Mouse (Mus musculus) macrophage (primary cell): ENCODE measurements around the gene D930048N14Rik. TPM values are rescaled to one million over a fixed set of nuclear protein-coding genes. Genes with fewer than 3 reads are reported as not detected.
"Not testable (repeated sequence)": the region's sequence is repeated elsewhere in the genome, so short reads cannot be mapped to it uniquely, and the experiment has no call there.

ENCODE experiments used
- H3K27ac ChIP-seq: fragments of 350-480 bp; formaldehyde crosslinking; 2 replicates; pipeline ENCODE4 v1.9.0; 2021
- H3K36me3 ChIP-seq: fragments of 350-480 bp; formaldehyde crosslinking; 2 replicates; pipeline ENCODE4 v1.9.0; 2021; ENCODE audit errors: inconsistent target
- H3K4me3 ChIP-seq: fragments of 350-480 bp; formaldehyde crosslinking; 2 replicates; pipeline ENCODE4 v1.9.0; 2021; ENCODE audit errors: inconsistent target
- H3K79me2 ChIP-seq: fragments of 350-480 bp; formaldehyde crosslinking; 2 replicates; pipeline ENCODE4 v1.9.0; 2021; ENCODE audit errors: inconsistent target
- WGBS: methylation state at CpG from one replicate; pipeline ENCODE4 v1.1.7; 2026; ENCODE audit warnings: inconsistent platforms; ENCODE audit not compliant: missing documents; 5-methylcytosine and 5-hydroxymethylcytosine counted together
- polyA plus RNA-seq: library from polyadenylated mRNA; stranded (reverse); fragments of 250-400 nt; gene quantifications from 3 replicates; pipeline ENCODE4 v1.2.4, GENCODE M21; 2018; ENCODE audit warnings: inconsistent platforms

D930048N14Rik gene
- polyA plus RNA-seq, 1 experiment from 2014 or later: 2.0 TPM

GRCm38 (mm10) chr11:51619409-51620060 is 31.2 kb upstream of the D930048N14Rik start, which contains the start of gene Nhp2:
Gene Nhp2 (plus strand): TSS chr11:51619735.
- WGBS: under 1% methylated on average over 51 of the region's 51 CpGs
- H3K79me2 ChIP-seq: peaks cover 27% of the 10 kb centered on the region

GRCm38 (mm10) chr11:51620084-51620483 is 30.7 kb upstream of the D930048N14Rik start:
- Histone ChIP-seq H3K4me3 (peak overlapping the region; percentile 59), H3K36me3 (peaks cover 27% of the 10 kb centered on the region), H3K27ac (peak overlapping the region; percentile 7; the same call in 1 of the 2 replicates), H3K79me2 (peaks cover 27% of the 10 kb centered on the region)
- WGBS: 3% methylated on average over 11 of the region's 11 CpGs

More at GRCm38 (mm10) chr11:51619409-51620060, 31.2 kb upstream of the D930048N14Rik start, which contains the start of gene Nhp2:
- peak within 1 kb of the TSS; percentile 59 for H3K4me3 ChIP-seq
- peaks cover 21% of the 10 kb centered on the region for H3K36me3 ChIP-seq
- peak within 1 kb of the TSS; percentile 54 for H3K27ac ChIP-seq

- peaks cover 41% of the 10 kb centered on the region for H3K36me3 ChIP-seq
- 84% methylated on average over 2 of the region's 2 CpGs for WGBS
- H3K27ac ChIP-seq: no peak overlapping the region
- no peak overlapping the region for H3K4me3 ChIP-seq
- H3K79me2 ChIP-seq: peaks cover 27% of the 10 kb centered on the region
Observed at GRCm38 (mm10) chr11:51621776-51622175, 29.0 kb upstream of the D930048N14Rik start.

- peaks cover 27% of the 10 kb centered on the region for H3K79me2 ChIP-seq
- peaks cover 53% of the 10 kb centered on the region for H3K36me3 ChIP-seq
- no peak overlapping the region for H3K4me3 ChIP-seq
- WGBS: 89% methylated on average over 5 of the region's 7 CpGs
- H3K27ac ChIP-seq: no peak overlapping the region
Observed at GRCm38 (mm10) chr11:51622971-51623491, 27.7 kb upstream of the D930048N14Rik start.

- Histone ChIP-seq H3K79me2 (peaks cover 36% of the 10 kb centered on the region), H3K27ac (no peak overlapping the region), H3K4me3 (no peak overlapping the region), H3K36me3 (peaks cover 68% of the 10 kb centered on the region)
- WGBS: 89% methylated on average over 5 of the region's 5 CpGs
Observed at GRCm38 (mm10) chr11:51625187-51625820, 25.4 kb upstream of the D930048N14Rik start.

GRCm38 (mm10) chr11:51627425-51627824 is 23.3 kb upstream of the D930048N14Rik start:
- H3K4me3 ChIP-seq: no peak overlapping the region
- H3K79me2 ChIP-seq: peaks cover 36% of the 10 kb centered on the region
- H3K27ac ChIP-seq: no peak overlapping the region
- 96% methylated on average over 9 of the region's 9 CpGs for WGBS
- peaks cover 67% of the 10 kb centered on the region for H3K36me3 ChIP-seq

- 93% methylated on average over 8 of the region's 8 CpGs for WGBS
- H3K36me3 ChIP-seq: peaks cover 63% of the 10 kb centered on the region
- peaks cover 38% of the 10 kb centered on the region for H3K79me2 ChIP-seq
- no peak overlapping the region for H3K4me3 ChIP-seq
- H3K27ac ChIP-seq: no peak overlapping the region
Observed at GRCm38 (mm10) chr11:51627907-51628306, 22.8 kb upstream of the D930048N14Rik start.

- Histone ChIP-seq H3K27ac (no peak overlapping the region), H3K36me3 (peaks cover 44% of the 10 kb centered on the region), H3K4me3 (no peak overlapping the region), H3K79me2 (peaks cover 52% of the 10 kb centered on the region)
- whole genome bisulfite sequencing: 79% methylated on average over 15 of the region's 15 CpGs
Observed at GRCm38 (mm10) chr11:51629651-51630314, 21.0 kb upstream of the D930048N14Rik start.

- WGBS: 59% methylated on average over 6 of the region's 6 CpGs
- H3K36me3 ChIP-seq: peaks cover 22% of the 10 kb centered on the region
- H3K79me2 ChIP-seq: peaks cover 63% of the 10 kb centered on the region
- H3K4me3 ChIP-seq: no peak overlapping the region
- peak overlapping the region; percentile 12; the same call in 1 of the 2 replicates for H3K27ac ChIP-seq
Observed at GRCm38 (mm10) chr11:51632130-51632753, 18.5 kb upstream of the D930048N14Rik start.

GRCm38 (mm10) chr11:51633200-51633599 is 17.6 kb upstream of the D930048N14Rik start:
- H3K27ac ChIP-seq, H3K4me3 ChIP-seq: not testable (repeated sequence)
- Histone ChIP-seq H3K36me3 (peaks cover 14% of the 10 kb centered on the region; the same call in 1 of the 2 replicates), H3K79me2 (peaks cover 63% of the 10 kb centered on the region)
- 36% methylated on average over 7 of the region's 7 CpGs for WGBS

- Histone ChIP-seq H3K4me3 (no peak overlapping the region), H3K36me3 (peaks cover 11% of the 10 kb centered on the region; the same call in 1 of the 2 replicates), H3K27ac (no peak overlapping the region), H3K79me2 (peaks cover 63% of the 10 kb centered on the region)
- WGBS: 100% methylated on average over 3 of the region's 3 CpGs
Observed at GRCm38 (mm10) chr11:51633721-51634120, 17.0 kb upstream of the D930048N14Rik start.

GRCm38 (mm10) chr11:51635127-51635524 is 15.6 kb upstream of the D930048N14Rik start:
- H3K36me3 ChIP-seq: no peaks in the 10 kb centered on the region
- peak overlapping the region; percentile 71 for H3K4me3 ChIP-seq
- peak overlapping the region; percentile 49 for H3K27ac ChIP-seq
- 15% methylated on average over 6 of the region's 6 CpGs for WGBS
- peaks cover 53% of the 10 kb centered on the region for H3K79me2 ChIP-seq

- WGBS: under 1% methylated on average over 61 of the region's 61 CpGs
- Histone ChIP-seq H3K36me3 (no peaks in the 10 kb centered on the region), H3K79me2 (peaks cover 47% of the 10 kb centered on the region), H3K4me3 (peak within 1 kb of the TSS; percentile 71), H3K27ac (peak within 1 kb of the TSS; percentile 86)
Observed at GRCm38 (mm10) chr11:51635525-51636322, 15.0 kb upstream of the D930048N14Rik start, which contains the start of gene Rmnd5b. Gene Rmnd5b (minus strand): TSS chr11:51635896.
